Mouse (Mus musculus) lung, embryonic 14.5 days (tissue): ENCODE results near the gene B9d1. TPM values are rescaled to one million over a fixed set of nuclear protein-coding genes. Genes with fewer than 3 reads are reported as not detected.

Experiments
- ATAC-seq: fragments of 200-750 bp; cut with Nextera tagmentation; 2 replicates; pipeline ENCODE4 v1.8.0; 2017; ENCODE audit warnings: mild to moderate bottlenecking, moderate TSS enrichment, moderate library complexity; ENCODE audit not compliant: insufficient read depth
- DNase-seq: peaks from one replicate; pipeline ENCODE4 v3.0.0-alpha.2; 2015
- H3K27ac ChIP-seq: fragments of 300-500 bp; sonication (generic); 2 replicates; pipeline ENCODE4 v1.5.1; 2014; ENCODE audit warnings: low read depth, mild to moderate bottlenecking, moderate library complexity
- H3K27me3 ChIP-seq: fragments of 300-500 bp; sonication (generic); 2 replicates; pipeline ENCODE4 v1.6.1; 2014; ENCODE audit warnings: low read length, control low read depth; ENCODE audit not compliant: insufficient read depth
- H3K36me3 ChIP-seq: fragments of 300-500 bp; sonication (generic); 2 replicates; pipeline ENCODE4 v1.6.1; 2014; ENCODE audit warnings: control low read depth; ENCODE audit not compliant: insufficient read depth
- H3K4me1 ChIP-seq: fragments of 300-500 bp; sonication (generic); 2 replicates; pipeline ENCODE4 v1.6.1; 2014; ENCODE audit warnings: antibody characterized with exemption, control low read depth; ENCODE audit not compliant: insufficient read depth
- H3K4me2 ChIP-seq: fragments of 300-500 bp; sonication (generic); 2 replicates; pipeline ENCODE4 v1.6.1; 2014; ENCODE audit warnings: mild to moderate bottlenecking
- H3K4me3 ChIP-seq: fragments of 300-500 bp; sonication (generic); 2 replicates; pipeline ENCODE4 v1.5.1; 2014; ENCODE audit warnings: low read depth, low read length
- H3K9ac ChIP-seq: fragments of 300-500 bp; sonication (generic); 2 replicates; pipeline ENCODE4 v1.6.1; 2014
- H3K9me3 ChIP-seq: fragments of 300-500 bp; sonication (generic); 2 replicates; pipeline ENCODE4 v1.6.1; 2016; ENCODE audit warnings: low read depth, low read length, control low read depth
- CTCF ChIP-seq: IDR thresholded peaks from 2 replicates; pipeline ENCODE4 v1.5.1; 2016; ENCODE audit warnings: antibody characterized with exemption, low read depth
- WGBS: fragments of 180-500 bp; shearing (Covaris S2); extraction: QIAGEN DNeasy Blood & Tissue Kit; methylation state at CpG from one replicate; pipeline ENCODE4 v1.1.7; 2014; 5-methylcytosine and 5-hydroxymethylcytosine counted together
- polyA plus RNA-seq: library from polyadenylated mRNA; unstranded; fragments of >200 nt; fragmentation: Nextera tagmentation; extraction: Ambion mirVana; gene quantifications from 2 replicates; pipeline ENCODE4 v1.2.1, GENCODE M21; 2014

B9d1 gene
- polyA plus RNA-seq, 1 experiment from 2014 or later, result 54.1 TPM

GRCm38 (mm10) chr11:61476786-61477382, 28.1 kb upstream of the B9d1 start:
- no peak overlapping the region for H3K27ac ChIP-seq
- no peak for TF ChIP-seq CTCF
- H3K4me3 ChIP-seq, result 0 out of 2 replicates have a peak overlapping the region, but pooled peaks have one; percentile 0
- no peaks in the 10 kb centered on the region for H3K36me3 ChIP-seq
- peak overlapping the region; percentile 50 for H3K4me2 ChIP-seq
- DNase-seq, result peak; percentile 54
- 38% methylated on average over 12 of the region's 12 CpGs for WGBS
- no peaks in the 10 kb centered on the region for H3K27me3 ChIP-seq
- no peak overlapping the region for H3K9ac ChIP-seq
- no peaks in the 10 kb centered on the region for H3K9me3 ChIP-seq
- H3K4me1 ChIP-seq, result peaks cover 7% of the 10 kb centered on the region
- no peak for ATAC-seq

GRCm38 (mm10) chr11:61477566-61478508, 27.1 kb upstream of the B9d1 start:
- no peak for DNase-seq
- no peaks in the 10 kb centered on the region for H3K9me3 ChIP-seq
- 0 out of 2 replicates have a peak overlapping the region, but pooled peaks have one; percentile 0 for H3K4me3 ChIP-seq
- H3K27ac ChIP-seq, result no peak overlapping the region
- H3K4me1 ChIP-seq, result peaks cover 7% of the 10 kb centered on the region
- no peaks in the 10 kb centered on the region for H3K27me3 ChIP-seq
- TF ChIP-seq CTCF, result no peak
- ATAC-seq, result no peak
- 52% methylated on average over 17 of the region's 17 CpGs for WGBS
- peak overlapping the region; percentile 22; the same call in 1 of the 2 replicates for H3K9ac ChIP-seq
- no peaks in the 10 kb centered on the region for H3K36me3 ChIP-seq
- peak overlapping the region; percentile 50 for H3K4me2 ChIP-seq

DNA sequence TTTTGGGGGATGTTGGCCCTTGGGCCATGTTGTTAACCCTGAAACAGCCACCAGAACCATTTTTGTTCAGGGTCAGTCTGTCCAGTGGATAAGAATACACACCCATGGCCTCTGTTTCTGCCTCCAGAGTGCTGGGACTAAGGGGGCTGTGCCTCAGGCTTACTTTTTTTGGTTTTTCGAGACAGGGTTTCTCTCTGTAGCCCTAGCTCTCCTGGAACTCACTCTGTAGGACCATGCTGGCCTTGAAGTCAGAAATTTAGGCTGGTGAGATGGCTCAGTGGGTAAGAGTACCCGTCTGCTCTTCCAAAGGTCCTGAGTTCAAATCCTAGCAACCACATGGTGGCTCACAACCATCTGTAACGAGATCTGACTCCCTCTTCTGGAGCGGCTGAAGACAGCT, 26.2 kb upstream of the B9d1 start:
- Histone ChIP-seq H3K27me3 (no peaks in the 10 kb centered on the region), H3K4me1 (peaks cover 10% of the 10 kb centered on the region), H3K27ac (no peak overlapping the region), H3K36me3 (no peaks in the 10 kb centered on the region), H3K9me3 (no peaks in the 10 kb centered on the region), H3K4me3 (no peak overlapping the region), H3K9ac (no peak overlapping the region), H3K4me2 (no peak overlapping the region)
- ATAC-seq (no peak), DNase-seq (no peak)
- WGBS, result 89% methylated on average over 4 of the region's 4 CpGs
- no peak for TF ChIP-seq CTCF

DNA sequence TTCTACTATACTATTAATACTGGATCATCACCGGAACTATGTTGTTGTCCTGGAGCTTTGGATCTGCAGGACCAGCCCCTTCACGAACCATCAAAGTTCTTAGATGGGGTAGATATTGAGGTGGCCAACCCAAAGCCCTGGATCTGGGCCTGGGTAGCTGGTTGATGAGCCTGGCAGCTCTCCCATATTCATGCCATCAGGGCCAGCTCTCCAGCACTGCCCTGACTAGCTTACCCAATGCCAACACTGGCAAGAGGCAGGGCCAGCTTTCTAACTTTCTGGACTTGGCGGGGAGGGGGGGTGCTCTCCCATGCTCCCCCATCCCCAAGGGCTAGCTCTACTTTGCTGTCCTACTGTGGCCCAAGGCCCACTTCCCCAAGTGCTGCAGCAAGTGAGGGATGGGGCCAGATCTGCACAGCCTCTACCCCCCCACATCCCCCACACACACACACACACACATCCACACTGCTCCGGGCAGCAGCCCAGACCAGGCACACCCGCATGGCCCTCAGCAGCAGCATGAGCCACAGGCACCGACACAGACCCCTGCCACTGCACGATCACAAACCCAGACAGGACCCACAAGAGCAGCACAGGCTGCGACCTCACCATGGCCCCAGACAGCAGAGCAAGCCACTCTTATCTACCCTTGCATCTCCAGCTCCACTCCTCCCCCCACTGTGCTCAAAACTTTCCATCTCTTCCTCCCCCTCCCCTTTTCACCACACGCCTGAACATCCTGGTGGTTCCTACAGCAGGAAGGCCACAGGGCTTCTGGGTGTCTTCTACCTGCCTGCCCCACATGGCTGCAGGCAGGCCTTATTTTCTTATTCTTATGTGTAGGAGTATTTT, 23.5 kb upstream of the B9d1 start:
- Histone ChIP-seq H3K36me3 (no peaks in the 10 kb centered on the region), H3K27ac (no peak overlapping the region), H3K9ac (no peak overlapping the region), H3K27me3 (no peaks in the 10 kb centered on the region), H3K4me2 (no peak overlapping the region), H3K4me3 (no peak overlapping the region), H3K4me1 (peaks cover 21% of the 10 kb centered on the region), H3K9me3 (no peaks in the 10 kb centered on the region)
- ATAC-seq (no peak), DNase-seq (no peak)
- WGBS, result 46% methylated on average over 9 of the region's 9 CpGs
- no peak for TF ChIP-seq CTCF

DNA sequence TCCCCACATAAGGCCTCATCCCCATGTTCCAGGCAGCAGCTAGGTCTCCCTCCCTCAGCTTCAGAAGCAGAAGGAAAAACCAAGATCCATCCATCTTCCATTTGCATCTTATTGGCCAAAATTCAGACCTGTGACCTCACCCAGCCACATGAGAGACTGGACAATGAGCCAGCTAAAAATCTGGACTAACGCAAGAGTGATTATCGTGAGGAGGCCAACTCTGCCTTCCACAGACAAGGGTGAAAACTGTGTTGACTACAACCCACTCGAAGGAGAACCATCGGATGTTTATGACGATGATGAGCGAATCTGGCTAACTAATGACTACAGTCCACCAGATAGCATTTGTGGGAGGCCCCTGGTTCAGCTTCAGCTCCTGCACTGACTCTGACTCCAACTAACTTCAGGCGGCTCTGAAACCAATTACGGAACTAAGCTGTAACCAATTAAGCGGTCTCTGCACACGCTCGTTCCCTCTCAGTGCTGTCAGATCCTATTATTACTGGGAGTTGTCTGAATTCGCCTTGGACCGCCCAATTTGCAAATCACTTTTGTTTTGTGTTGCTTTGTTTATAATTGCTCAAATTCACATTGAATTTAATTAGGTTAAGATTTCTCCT, 21.6 kb upstream of the B9d1 start:
- no peaks in the 10 kb centered on the region for H3K27me3 ChIP-seq
- H3K4me3 ChIP-seq, result no peak overlapping the region
- peaks cover 26% of the 10 kb centered on the region for H3K4me1 ChIP-seq
- ATAC-seq (no peak), DNase-seq (no peak)
- no peak for TF ChIP-seq CTCF
- peaks cover 8% of the 10 kb centered on the region for H3K36me3 ChIP-seq
- WGBS, result 81% methylated on average over 13 of the region's 13 CpGs
- no peaks in the 10 kb centered on the region for H3K9me3 ChIP-seq
- peak overlapping the region; percentile 96 for H3K27ac ChIP-seq
- H3K9ac ChIP-seq, result no peak overlapping the region
- H3K4me2 ChIP-seq, result no peak overlapping the region

DNA sequence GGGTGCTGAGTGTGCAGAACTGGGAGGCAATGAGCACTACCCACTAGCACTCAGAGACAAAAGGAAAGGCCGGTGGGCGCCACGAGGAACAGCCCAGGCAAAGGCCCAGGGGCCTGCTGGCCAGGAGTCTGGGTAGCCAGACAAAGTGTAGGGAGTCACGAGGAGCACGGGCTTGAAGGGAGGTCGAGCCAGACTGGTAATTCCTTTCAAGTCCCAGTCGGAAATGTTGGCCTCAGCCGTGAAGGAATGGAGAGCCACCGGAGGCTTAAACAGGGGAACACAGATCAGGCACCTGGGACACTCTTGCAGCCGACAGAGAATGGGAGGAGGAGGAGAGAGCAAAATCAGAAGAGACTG, 20.7 kb upstream of the B9d1 start:
- H3K9ac ChIP-seq, result peak overlapping the region; percentile 9

More for the DNA sequence above, 20.7 kb upstream of the B9d1 start:
- ATAC-seq, result no peak
- Histone ChIP-seq H3K27ac (peak overlapping the region; percentile 96), H3K4me1 (peaks cover 26% of the 10 kb centered on the region), H3K9me3 (no peaks in the 10 kb centered on the region), H3K4me3 (peak overlapping the region; percentile 45; the same call in 1 of the 2 replicates), H3K36me3 (peaks cover 17% of the 10 kb centered on the region), H3K4me2 (peak overlapping the region; percentile 64), H3K27me3 (no peaks in the 10 kb centered on the region)
- TF ChIP-seq CTCF, result no peak
- no peak for DNase-seq
- 19% methylated on average over 10 of the region's 10 CpGs for WGBS
